Mouse (Mus musculus) heart, postnatal 36 days (tissue): ENCODE results near the gene Gpd1. TPM values are rescaled to one million over a fixed set of nuclear protein-coding genes. Genes with fewer than 3 reads are reported as not detected.
"Not testable (repeated sequence)": the region's sequence is repeated elsewhere in the genome, so short reads cannot be mapped to it uniquely, and the experiment has no call there.

Experiments
- DNase-seq, 2 experiments: peaks; one replicate each; pipeline ENCODE4 v3.0.0; 2021 to 2022
- intact Hi-C: fragments of 180-260 bp; cut with DNase I; formaldehyde crosslinking; loops from one replicate; pipeline ENCODE4 v1.15.1; 2025
- total RNA-seq, 2 experiments: library from RNA; stranded (reverse); gene quantifications; 2 replicates each; pipeline ENCODE4 v1.2.3; 2021

Gene Gpd1
- total RNA-seq, 2 experiments from 2014 or later, result 61.0 to 62.5 TPM

- intact Hi-C loops, result no loop called here
- DNase-seq, result no peak
These were observed 22.9 kb downstream of the Gpd1 start for GRCm38 (mm10) chr15:99740229-99740628.

- no peak for DNase-seq
- intact Hi-C loops, result no loop called here
These were observed 36.9 kb downstream of the Gpd1 start for GRCm38 (mm10) chr15:99754204-99754603.

DNA sequence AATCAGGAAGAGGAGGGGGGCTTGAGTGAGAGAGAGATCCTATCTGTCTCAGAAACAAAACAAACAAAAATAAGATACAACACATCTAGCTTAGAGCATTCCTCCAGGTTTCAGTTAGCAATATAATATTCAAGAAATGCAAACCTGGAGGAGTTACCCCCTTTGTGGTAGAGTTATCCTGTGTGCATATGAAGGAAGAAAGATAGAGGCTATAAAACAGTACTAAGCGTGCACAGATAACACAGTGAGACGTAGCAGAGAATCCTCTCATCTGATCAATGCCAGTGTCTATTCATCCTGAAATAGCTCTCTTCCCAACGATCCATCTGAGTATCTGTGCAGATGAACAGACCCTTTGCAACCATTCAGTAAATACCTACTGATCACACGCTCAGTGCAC, 50.2 kb downstream of the Gpd1 start:
- intact Hi-C loops, result no loop called here

DNA sequence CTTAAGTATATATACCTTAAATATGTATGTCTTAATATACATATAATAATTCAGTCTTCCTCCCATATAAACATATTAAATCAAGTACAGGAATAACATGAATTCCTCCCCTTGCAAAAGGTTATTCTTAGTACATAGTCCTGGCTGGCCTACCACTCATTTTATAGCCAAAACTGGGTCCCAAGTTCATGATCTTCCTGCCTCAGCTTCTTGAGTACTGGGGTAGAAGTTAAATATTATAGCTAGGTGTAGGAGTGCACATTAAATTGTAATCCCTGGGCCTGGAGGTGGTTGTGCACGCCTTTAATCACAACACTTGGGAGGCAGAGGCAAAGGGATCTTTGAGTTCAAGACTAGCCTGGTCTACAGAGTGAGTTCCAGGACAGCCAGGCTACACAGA, 51.4 kb downstream of the Gpd1 start:
- no peak for DNase-seq
- intact Hi-C loops, result no loop called here

More for the DNA sequence above, 50.2 kb downstream of the Gpd1 start:
- DNase-seq, result no peak

- intact Hi-C loops, result loop anchor here (10.0 kb wide), 1 partner anchor 276 kb away; no protein-coding TSS in a partner anchor
- DNase-seq, result no peak
These were observed 53.7 kb downstream of the Gpd1 start for GRCm38 (mm10) chr15:99771004-99771500.

DNA sequence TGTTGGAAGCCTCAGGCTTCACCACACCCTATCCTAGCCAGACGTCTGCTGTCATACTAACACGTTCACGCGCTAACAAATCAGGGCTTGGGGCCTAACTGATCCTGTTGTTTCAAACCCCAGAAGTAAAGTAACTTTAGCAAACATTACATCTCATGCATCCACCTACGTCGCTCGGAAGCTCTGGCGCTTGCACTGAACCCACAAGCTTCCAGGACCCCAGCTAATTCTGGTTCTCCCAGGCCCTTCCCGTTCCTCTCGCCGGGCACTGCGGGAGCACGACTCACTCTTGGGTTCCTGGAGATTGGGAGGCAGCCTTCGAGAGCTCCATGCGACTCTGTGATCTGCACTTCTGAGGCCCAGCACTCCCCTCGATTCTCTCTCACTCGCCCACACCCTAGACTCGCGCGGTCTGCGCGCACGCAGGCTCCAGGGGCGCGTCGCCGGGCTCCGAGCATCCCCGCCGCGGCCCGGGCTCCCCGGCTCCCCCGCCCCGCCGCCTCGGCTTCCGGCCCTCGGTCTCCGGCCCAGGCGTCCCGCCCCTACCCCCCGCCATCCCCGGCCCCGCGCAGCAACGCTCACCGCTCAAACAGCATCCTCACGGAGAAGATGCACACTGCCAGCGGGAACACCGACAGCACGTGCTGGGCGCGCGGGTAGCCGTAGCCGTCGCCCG, 54.4 kb downstream of the Gpd1 start:
- intact Hi-C loops, result loop anchor here (2.0 to 10.0 kb wide), 2 partner anchors 45 to 277 kb away; no protein-coding TSS in a partner anchor
- no peak for DNase-seq

DNA sequence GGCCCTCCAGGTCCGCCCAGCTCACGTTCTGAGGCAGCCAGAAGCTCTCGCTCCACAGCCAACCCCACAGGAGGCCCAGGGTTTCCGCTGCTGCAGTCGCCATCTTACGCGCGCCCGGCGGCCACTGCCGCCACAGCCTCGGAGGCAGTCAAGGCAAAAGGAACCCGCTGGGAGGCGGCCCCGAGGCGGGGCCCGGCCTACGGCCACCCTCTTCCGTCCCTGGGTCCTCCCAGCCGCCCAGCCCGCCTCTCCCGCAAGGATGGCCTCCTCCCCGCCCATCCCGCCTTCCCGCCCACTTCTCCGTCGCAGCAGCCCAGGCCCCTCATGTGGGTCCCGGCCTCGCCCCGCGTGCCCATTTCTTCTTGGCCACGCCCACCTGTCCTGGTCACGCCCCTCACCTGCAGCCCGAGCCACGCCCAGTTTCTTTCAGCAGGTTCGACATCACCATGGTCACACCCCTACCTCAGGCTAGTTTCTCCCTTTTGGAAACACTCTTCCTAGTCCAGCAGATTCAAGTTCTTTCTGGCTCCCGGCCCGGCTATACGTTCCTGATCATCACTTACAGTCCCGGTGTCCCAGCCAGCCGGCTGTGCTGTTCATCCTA, 55.1 kb downstream of the Gpd1 start:
- DNase-seq, result peak; percentile 88 to 90
- intact Hi-C loops, result loop anchor here (2.0 to 10.0 kb wide), 2 partner anchors 46 to 278 kb away; no protein-coding TSS in a partner anchor

- intact Hi-C loops, result loop anchor here (2.0 to 10.0 kb wide), 2 partner anchors 46 to 278 kb away; no protein-coding TSS in a partner anchor
- not testable (repeated sequence) for DNase-seq
These were observed 55.4 kb downstream of the Gpd1 start, which contains the start of gene Cers5 for GRCm38 (mm10) chr15:99772881-99772924. TSS of gene Cers5 (minus strand) at chr15:99772885.

- intact Hi-C loops, result loop anchor here (2.0 to 10.0 kb wide), 2 partner anchors 46 to 278 kb away; no protein-coding TSS in a partner anchor
- no peak for DNase-seq
These were observed 55.6 kb downstream of the Gpd1 start for GRCm38 (mm10) chr15:99772925-99773324.

Other genes starting within 250 kb of the Gpd1 start
- gene Bcdin3d, start 242.8 kb upstream of the Gpd1 start, total RNA-seq, result 1 to 10 TPM; 3.2 to 3.4 TPM
- gene Faim2, start 189.3 kb upstream of the Gpd1 start, total RNA-seq, result under 1 TPM; 0.31 to 0.33 TPM
- gene Aqp2, start 138.5 kb upstream of the Gpd1 start, total RNA-seq, result not detected
- not detected for gene Aqp5, start 126.7 kb upstream of the Gpd1 start, total RNA-seq
- gene Aqp6, start 116.1 kb upstream of the Gpd1 start, total RNA-seq, result not detected
- gene Racgap1, start 65.9 kb upstream of the Gpd1 start, total RNA-seq, result 1 to 10 TPM; 2.1 to 2.2 TPM
- gene Asic1, start 47.1 kb upstream of the Gpd1 start, total RNA-seq, result under 1 TPM; 0.22 to 0.35 TPM
- gene Smarcd1, start 15.4 kb upstream of the Gpd1 start, total RNA-seq, result 10 to 100 TPM; 18.7 to 22.1 TPM
- gene Gm17349, start 12.0 kb upstream of the Gpd1 start, total RNA-seq, result 1 to 10 TPM; 1.8 to 2.4 TPM
- 100 to 1,000 TPM; 218 to 222 TPM for gene Cox14, start 8.1 kb downstream of the Gpd1 start, total RNA-seq
- 10 to 100 TPM; 17.6 to 18.0 TPM for gene Cers5, start 55.4 kb downstream of the Gpd1 start, total RNA-seq
- gene Lima1, start 157.9 kb downstream of the Gpd1 start, total RNA-seq, result 10 to 100 TPM; 19.9 to 21.0 TPM
- gene Fam186a, start 249.5 kb downstream of the Gpd1 start, total RNA-seq, result under 1 TPM; 0.05 to 0.06 TPM